8 mouse cellular contexts compared by ENCODE assay signal in the genomic region with DNA sequence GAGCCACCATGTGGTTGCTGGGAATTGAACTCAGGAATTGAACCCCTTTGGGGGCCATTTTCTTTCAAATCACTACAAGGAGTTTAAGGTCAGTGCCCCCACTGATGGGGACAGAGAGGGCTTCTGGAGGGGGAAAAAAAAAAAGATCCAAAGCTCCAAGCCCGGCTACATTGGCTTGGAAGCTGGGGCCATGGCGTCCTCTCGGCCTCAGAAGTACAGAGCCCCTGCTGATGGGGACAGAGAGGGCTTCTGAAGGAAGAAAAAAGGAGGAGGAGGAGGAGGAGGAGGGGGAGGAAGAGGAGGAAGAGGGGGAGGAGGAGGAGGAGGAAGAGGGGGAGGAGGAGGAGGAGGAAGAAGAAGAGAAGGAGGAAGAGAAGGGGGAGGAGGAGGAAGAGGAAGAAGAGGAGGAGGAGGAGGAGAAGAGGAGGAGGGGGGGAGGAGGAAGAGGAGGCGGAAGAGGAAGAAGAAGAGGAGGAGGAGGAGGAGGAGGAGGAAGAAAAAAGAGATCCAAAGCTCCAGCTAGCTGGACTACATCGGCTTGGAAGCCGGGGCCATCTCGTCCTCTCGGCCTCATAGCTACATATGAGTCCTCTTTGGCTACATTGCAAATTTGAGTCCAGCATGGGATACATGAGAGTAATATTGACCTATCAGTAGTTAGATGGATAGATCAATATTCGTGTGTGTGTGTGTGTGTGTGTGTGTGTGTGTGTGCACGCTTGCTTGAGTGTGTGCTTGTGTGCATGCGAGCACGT. TPM values are rescaled to one million over a fixed set of nuclear protein-coding genes. Genes with fewer than 3 reads are reported as not detected.
DNase-seq lines count a peak whose midpoint lies in the region; ATAC-seq and TF ChIP-seq lines count a peak whose summit lies in the region.

No protein-coding gene starts in this region.

- ATAC-seq in cerebellum, adult (ENCODE audit: insufficient number of reproducible peaks, low FRiP score, low TSS enrichment), result peak; percentile 88; the same call in 1 of the 2 replicates

- in situ Hi-C loops in ES-E14 (cut with MboI; ENCODE audit: low sequenced_read_pairs in 2 of 2, unreplicated experiment in 2 of 2), result no loop called here

- H3K4me3 ChIP-seq in ES-E14 (ENCODE audit: insufficient read depth in 1 of 2, low read depth in 1 of 2, low read length in 2 of 2, poor library complexity in 1 of 2, severe bottlenecking in 1 of 2), result no peak overlapping the region

- peaks cover 0 to 5% of the 10 kb centered on the region in 2 experiments; a peak in 1 of 4 replicates for H3K4me1 ChIP-seq in ES-E14 (ENCODE audit: control insufficient read depth in 2 of 2, insufficient read depth in 2 of 2, low read length in 2 of 2, poor library complexity in 1 of 2)

- H3K9me3 ChIP-seq in ES-E14 (ENCODE audit: control insufficient read depth, insufficient read depth, low read depth, low read length), result no peaks in the 10 kb centered on the region

- H3K9ac ChIP-seq in ES-E14 (ENCODE audit: insufficient read depth, low read depth, low read length, poor library complexity, severe bottlenecking), result no peak overlapping the region

- no peak for DNase-seq in cerebellum, adult 9-10 months
- DNase-seq in ES-E14 (ENCODE audit: low read depth, low spot score), result peak; percentile 79
- peak; percentile 70 to 87 for DNase-seq in cerebellum, adult 18-20 months
- DNase-seq in heart, adult 11 months, result peak; percentile 89
- DNase-seq in kidney, postnatal 14 days, result peak; percentile 89
- peak; percentile 76 for DNase-seq in lung, postnatal 14 days
- peak; percentile 78 to 100 for DNase-seq in spleen, postnatal 4 days (ENCODE audit: low spot score in 2 of 2)

- H3K36me3 ChIP-seq in ES-E14 (ENCODE audit: control insufficient read depth, insufficient read depth, low read length, poor library complexity, severe bottlenecking), result no peaks in the 10 kb centered on the region

- no peak overlapping the region for H3K27ac ChIP-seq in ES-E14 (ENCODE audit: insufficient read depth, low read depth, low read length, poor library complexity, severe bottlenecking)

TF ChIP-seq in ES-E14, 5 proteins besides CTCF, POLR2A, EP300 and RAD21:
- TF ChIP-seq ZNF384 (IDR thresholded peaks at IDR 0.05; ENCODE audit: low read depth, low read length), result no peak
- TF ChIP-seq HCFC1 (IDR thresholded peaks at IDR 0.05; ENCODE audit: borderline replicate concordance, insufficient read depth, low read length), result no peak
- no peak for TF ChIP-seq MAFK (IDR thresholded peaks at IDR 0.05; ENCODE audit: insufficient read depth, low read depth, low read length)
- TF ChIP-seq ZC3H11A (IDR thresholded peaks at IDR 0.05; ENCODE audit: borderline replicate concordance, low read depth, low read length), result no peak
- no peak for TF ChIP-seq CHD2 (IDR thresholded peaks at IDR 0.05; ENCODE audit: low read depth, low read length)

RNA-seq across cellular contexts. Expression of a gene that starts 15.9 kb away (rescaled TPM):
- 94.5 and 119 TPM in 2 replicates for total RNA-seq in ES-E14 (2012; rRNA removed)

RNA-seq across cellular contexts. Expression of a gene that starts 59.1 kb away (rescaled TPM):
- 0.21 TPM in 1 of 2 replicates, not detected in the other for total RNA-seq in ES-E14 (2012; rRNA removed)
